Mouse (Mus musculus) megakaryocyte progenitor cell, adult 5-6 weeks (primary cell): Measurements from ENCODE around the gene Ccdc85c. TPM values are rescaled to one million over a fixed set of nuclear protein-coding genes. Genes with fewer than 3 reads are reported as not detected.

Source experiments
- ATAC-seq: replicated peaks from 2 replicates; pipeline ENCODE4 v1.8.0; 2016; ENCODE audit warnings: mild to moderate bottlenecking, moderate TSS enrichment, inconsistent platforms; ENCODE audit not compliant: poor library complexity
- total RNA-seq, 2 experiments: library from RNA; stranded (forward) in 1 of 2; stranded (reverse) in 1 of 2; fragments of 157-497, 149-512 nt in 1 of 2; fragments of 200-1000 nt in 1 of 2; gene quantifications; 2 replicates each; pipeline versions ENCODE4 v1.2.3 to v1.2.4; 2015 to 2017

Ccdc85c gene
- total RNA-seq, 2 experiments from 2014 or later = 0.46 to 0.64 TPM

GRCm38 (mm10) chr12:108219825-108220616 is 55.2 kb downstream of the Ccdc85c start:
- ATAC-seq = no peak

DNA sequence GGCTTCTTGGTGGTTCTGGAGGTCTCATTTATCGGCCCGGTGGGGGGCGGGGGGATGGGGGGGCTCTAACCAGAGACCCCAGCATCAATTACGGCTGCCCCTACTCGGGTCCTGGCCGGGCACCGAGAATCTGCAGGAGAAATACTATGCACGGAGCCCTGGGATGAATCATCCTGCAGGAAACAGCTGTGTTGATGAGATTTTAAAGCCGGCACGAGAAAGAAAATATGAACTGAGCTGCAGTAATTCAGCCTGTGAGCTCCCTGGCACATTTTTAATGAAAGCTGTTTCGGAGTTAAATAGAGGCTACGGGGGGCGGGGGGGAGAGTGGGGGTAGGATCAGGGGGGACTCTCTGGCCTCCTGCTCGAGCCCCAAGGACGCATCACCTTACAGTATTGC is 56.1 kb downstream of the Ccdc85c start:
- no peak for ATAC-seq

DNA sequence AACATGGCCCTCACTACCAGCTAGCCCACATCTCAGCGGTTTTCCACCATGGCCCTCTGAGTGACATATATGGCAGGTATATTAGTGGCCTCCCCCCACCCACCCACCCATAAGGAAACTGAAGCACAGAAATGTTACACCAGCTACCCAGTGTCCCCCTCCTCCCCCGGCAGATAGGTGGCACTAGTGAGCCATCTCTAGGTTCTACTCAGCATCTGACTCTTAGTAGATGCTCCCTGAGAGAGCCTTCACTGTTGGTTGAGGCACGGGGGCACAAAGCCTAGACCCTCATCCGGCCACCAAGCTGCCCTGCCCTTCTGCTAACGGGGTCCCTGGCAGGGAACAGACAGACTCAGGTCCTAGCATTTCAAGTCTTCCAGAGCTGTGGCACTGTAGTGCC is 57.7 kb downstream of the Ccdc85c start:
- ATAC-seq = peak; percentile 81

- ATAC-seq = no peak
These were observed 58.4 kb downstream of the Ccdc85c start for GRCm38 (mm10) chr12:108216611-108217370.

- no peak for ATAC-seq
These were observed 60.1 kb downstream of the Ccdc85c start for GRCm38 (mm10) chr12:108215090-108215489.

- ATAC-seq = no peak
These were observed 61.9 kb downstream of the Ccdc85c start for GRCm38 (mm10) chr12:108213090-108214041.

GRCm38 (mm10) chr12:108212476-108212875 is 62.7 kb downstream of the Ccdc85c start:
- no peak for ATAC-seq

DNA sequence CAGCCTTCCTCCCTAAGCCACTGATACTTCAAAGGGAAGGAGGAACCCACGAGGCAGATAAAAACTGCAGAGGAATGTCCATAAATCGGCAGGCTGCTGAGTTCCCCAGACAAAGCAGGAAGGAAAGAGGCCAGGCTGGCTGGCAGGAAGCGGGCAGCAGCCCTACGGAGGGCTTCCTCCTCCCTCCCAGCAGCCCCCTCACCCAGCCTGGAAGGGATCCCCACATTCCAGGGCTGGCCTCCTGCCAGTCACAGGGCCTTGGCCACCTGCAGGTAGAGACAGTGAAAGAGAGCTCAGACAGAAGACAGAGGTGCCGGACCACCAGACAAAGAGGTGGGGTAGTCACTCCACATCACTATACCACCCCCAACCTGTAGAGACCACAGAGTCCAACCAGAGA is 63.2 kb downstream of the Ccdc85c start:
- peak; percentile 11; the same call in 1 of the 2 replicates for ATAC-seq

DNA sequence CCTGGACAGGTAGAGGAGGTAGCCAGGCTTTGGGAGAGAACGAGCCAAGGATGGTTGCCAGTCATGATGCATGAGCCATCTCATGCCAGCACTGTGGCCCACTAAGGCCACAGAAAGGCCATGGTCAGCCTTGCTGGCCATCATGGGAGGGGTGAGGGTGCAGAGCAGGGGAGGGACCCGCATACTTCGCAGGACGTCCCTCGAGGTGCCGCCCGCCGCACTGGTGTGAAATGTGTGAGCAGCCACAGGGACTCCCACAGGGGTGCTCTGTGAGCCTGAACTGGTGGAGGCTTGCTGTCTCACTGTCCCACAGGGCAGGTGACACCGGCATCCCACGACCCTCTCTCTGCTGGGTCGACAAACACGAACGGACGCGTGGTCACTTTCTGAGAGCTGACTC is 64.6 kb downstream of the Ccdc85c start:
- no peak for ATAC-seq

DNA sequence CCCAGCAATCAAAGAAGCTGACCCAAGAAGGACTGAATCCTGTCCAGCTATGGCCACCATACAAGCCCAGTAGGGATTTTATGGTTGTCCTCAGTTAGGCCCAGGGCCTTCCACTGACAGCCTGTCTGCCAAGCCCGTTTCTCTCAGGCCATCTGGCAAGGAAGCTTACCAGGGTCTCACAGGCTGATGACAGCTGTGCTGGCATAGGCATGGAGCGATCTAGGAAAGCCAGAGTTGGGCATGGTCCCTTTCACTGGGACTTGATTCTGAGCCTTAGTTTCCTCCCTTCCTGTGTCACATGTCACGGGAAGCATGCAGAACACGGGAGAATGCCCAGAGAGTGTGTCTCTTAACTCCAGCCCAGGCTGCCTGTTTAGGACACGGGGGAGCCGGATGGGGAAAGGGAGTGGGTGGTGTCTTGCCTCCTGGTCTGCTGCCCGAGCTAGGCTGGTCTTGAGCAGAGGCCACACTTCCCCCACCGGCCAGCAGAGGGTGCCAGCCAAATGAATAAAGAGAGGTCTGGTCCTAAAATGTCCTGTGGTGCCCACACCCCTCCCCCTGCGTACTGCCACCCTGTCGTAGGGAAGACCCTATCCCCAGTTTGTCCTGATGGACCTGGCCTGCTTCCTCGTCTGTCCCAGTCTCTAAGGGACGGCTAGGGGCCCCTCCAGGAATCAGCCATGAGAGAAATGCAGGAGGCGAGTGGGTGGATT is 66.3 kb downstream of the Ccdc85c start:
- peak; percentile 73 for ATAC-seq

GRCm38 (mm10) chr12:108208216-108208615 is 67.0 kb downstream of the Ccdc85c start:
- no peak for ATAC-seq

- ATAC-seq = peak; percentile 82
These were observed 68.6 kb downstream of the Ccdc85c start for GRCm38 (mm10) chr12:108206641-108207040.

- no peak for ATAC-seq
These were observed 70.2 kb downstream of the Ccdc85c start for GRCm38 (mm10) chr12:108204978-108205377.

DNA sequence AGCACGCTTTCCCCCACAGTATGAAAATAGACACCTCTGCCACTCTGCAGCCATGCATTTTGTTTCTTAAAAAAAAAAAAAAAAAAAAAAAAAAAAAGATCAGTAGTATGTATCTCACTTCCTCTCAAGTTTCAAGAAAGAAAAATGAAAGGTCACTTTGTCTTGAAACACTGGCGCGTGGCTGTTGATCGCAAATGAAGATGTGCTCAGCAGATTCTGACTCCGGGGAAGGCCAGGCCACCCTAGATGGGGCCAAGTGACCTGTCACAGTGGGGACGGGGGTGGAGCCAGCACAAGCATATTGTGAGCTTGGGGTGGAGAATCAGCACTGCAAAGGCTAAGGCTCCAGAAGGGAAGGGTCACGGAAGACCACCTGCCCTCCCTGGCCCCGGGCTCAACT is 71.3 kb downstream of the Ccdc85c start:
- ATAC-seq = no peak

DNA sequence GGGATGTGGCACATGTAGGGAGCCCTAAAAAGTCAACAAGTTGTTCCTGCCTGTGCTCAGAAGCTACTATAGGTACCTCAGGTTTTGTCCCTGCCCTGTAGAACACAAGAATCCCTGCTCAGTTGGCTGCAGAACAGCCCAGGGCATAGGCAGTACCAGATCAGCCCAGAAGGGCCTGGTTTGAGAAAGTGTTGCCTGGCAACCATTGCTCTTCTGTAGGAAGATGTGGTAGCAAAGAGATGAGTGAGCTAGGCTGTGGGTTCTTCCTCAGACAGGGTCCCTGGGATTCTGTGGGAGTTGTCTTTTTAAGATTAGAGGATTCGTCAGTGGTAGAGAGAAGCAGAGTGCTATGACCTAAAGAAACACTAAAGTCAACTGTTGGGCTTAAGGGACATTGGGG is 75.1 kb downstream of the Ccdc85c start:
- ATAC-seq = no peak

DNA sequence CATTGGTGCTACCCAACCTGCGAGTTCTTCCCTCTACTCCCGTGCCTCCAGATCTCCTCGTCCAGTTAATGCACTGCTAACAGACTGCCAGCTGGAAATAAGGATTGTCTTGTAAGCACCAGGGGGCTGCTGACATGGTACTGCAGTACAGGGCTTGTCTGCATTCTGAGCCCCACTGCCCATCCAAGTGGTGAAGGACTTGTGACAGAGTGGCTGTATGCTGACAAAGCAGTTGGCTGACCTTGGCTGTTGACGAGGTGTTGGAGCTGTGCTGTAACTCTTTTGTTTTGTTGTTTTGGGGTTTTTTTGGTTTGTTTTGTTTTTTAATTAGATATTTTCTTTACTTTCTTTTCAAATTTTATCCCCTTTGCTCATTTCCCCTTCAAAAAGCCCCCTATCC is 76.8 kb downstream of the Ccdc85c start:
- no peak for ATAC-seq

GRCm38 (mm10) chr12:108195761-108196160 is 79.5 kb downstream of the Ccdc85c start:
- ATAC-seq = no peak

GRCm38 (mm10) chr12:108193878-108194277 is 81.3 kb downstream of the Ccdc85c start:
- ATAC-seq = no peak

- ATAC-seq = no peak
These were observed 87.6 kb downstream of the Ccdc85c start for GRCm38 (mm10) chr12:108187541-108188091.

- ATAC-seq = no peak
These were observed 93.5 kb downstream of the Ccdc85c start for GRCm38 (mm10) chr12:108181716-108182115.
